Mouse (Mus musculus): ENCODE data around the gene Col25a1. TPM values are rescaled to one million over a fixed set of nuclear protein-coding genes. Genes with fewer than 3 reads are reported as not detected.

Gene Col25a1
- polyA plus RNA-seq, 1 experiment = 24.7 TPM

DNA sequence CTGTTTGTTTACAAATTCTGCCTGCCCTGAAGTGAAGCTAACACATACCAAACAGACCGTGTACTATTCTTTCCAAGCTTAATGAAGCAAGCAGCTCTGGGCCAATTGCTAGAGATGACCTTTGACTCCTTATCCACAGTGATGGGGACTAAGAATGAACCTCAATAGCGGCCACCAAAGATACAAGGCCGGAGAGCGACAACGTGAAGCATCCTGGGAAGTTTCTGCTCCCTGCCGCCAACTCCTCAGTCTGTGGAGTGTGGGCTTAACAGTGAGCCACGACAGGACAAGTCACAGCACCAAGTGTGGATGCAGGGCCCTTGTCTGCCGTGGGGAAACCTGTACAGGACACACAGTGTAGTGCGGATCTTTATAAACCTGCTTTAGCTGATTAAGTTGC, 247.3 kb downstream of the Col25a1 start:
- no peak for DNase-seq (ENCODE audit: low spot score)

DNA sequence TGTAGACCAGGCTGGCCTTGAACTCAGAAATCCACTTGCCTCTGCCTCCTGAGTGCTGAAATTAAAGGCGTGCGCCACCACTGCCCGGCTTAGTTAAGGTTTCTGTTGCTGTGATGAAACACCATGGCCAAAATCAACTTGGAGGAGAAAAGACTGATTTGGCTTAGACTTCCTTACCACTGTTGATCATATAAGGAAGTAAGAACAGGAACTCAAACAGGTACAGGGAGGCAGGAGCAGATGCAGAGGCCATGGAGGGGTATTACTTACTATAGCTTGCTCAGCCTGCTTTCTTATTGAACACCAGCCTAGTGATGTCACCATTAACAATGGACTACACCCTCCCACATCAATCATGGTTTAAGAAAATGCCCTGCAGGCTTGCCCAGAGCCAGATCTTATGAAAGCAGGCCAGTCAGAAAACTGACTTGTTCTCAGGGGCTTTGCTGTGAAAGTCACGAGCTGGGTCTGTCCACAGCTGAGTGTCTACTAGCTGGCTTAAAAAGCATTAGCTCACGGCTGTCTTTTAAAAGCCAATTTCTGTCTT, 249.1 kb downstream of the Col25a1 start:
- no peak for DNase-seq (ENCODE audit: low spot score)

DNA sequence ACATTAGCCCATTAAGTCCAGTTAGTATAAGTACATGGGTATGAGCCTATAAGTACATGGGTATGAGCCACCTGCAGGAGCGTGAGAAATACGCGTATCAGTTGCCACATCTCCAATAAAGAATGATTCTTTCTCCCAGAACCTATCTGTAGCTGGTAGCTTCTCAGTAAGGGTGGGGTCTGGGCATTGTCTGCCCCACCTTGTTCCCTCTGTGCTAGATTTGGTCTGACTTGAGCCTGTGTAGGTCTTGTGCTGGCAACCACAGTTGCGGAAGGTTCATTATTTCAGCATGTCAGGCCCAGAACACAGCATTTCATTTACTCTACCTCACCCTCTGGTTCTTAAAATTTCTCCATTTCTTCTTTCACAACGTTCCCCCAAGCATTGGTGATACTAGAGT, 250.4 kb downstream of the Col25a1 start:
- no peak for DNase-seq (ENCODE audit: low spot score)

DNA sequence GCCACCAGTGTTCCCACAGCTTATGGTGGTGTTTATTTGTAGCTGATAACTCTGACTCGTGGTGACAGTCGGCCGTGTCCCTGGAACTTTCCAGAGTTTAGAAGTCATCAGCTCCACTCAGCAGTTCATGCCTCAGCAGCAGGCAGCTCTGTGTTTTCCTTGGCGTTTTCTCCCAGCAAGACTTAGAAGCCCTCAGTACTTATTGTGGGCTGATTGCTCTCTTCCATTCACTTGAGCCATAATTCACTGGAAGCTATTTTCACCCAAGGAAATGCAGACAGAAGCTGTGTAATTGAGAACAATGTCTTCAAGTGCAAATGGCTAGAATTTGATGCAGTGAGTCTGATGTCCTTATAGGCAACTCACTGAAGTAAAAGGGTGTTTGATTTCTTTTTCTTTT, 254.6 kb downstream of the Col25a1 start:
- DNase-seq (ENCODE audit: low spot score) = no peak

DNA sequence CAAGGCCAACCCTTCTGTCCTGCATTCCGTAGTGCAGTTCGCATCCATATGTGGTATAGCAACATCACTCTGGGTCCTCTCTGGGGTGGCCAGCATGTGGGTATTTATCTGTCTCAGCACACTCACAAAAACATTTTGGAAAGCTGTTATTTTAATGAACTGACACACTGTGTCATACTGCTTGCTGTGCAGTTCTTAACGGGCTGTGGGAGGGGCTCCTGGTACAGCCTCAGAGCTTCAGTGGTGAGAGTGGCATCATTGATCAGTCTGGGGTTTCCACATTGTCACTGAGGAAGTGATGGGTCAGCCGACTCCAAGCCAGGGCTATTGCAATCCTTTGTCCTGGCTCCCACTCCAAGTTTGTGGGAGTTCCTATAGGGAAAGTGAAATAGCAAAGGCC, 255.9 kb downstream of the Col25a1 start:
- DNase-seq (ENCODE audit: low spot score) = no peak

DNA sequence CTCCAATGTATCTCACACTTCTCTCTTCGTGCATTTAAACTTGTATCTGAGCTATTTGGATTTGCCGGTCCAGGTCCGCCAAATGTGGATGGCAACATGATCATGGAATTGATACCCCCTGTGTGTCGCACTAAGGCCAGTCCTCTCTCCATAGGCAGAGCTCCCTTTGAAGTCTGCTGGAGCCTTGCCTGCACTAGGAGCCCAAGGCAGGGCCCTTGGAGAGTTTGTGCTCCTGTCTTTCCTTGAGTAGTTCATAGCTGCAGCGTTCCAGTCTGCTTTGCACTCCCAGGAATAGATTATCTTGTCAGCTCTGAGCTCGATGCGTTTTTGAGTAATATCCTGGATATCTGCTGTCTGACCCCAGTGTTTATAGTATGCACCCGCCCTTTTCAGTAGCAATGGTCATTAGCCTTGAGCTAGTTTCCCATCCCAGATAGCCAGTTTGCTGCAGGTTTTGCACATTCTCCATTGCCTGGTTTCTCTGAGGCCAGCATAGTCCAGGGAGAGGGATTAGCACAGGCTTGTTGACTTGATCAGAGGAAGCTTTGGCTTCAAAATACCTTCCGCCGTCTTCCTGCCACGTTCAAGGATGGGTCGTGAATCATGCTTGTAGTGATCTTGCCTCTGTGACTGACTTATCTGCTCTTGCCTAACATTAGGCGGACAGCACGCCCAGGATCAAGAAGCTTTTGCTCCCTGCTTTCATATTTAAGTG, 258.1 kb downstream of the Col25a1 start:
- no peak for DNase-seq (ENCODE audit: low spot score)

DNA sequence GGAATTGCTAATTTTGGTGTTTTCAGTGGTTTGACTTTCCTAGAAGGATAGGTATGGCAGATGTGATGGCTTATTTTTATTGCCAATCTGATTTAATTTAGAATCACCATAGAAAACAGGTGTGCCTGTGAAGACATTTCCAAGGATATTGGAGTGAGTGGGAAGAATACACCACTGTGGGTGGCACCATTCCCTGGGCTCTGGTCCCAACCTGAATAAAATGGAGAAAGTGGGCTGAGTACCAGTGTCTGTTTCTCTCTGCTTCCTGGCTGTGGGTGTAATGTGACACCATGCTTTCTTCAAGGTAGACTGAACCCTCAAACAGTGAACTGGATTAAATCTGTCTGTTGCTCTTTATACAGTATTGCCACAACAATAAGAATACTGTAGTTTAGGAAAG, 265.3 kb downstream of the Col25a1 start:
- no peak for DNase-seq (ENCODE audit: low spot score)

DNA sequence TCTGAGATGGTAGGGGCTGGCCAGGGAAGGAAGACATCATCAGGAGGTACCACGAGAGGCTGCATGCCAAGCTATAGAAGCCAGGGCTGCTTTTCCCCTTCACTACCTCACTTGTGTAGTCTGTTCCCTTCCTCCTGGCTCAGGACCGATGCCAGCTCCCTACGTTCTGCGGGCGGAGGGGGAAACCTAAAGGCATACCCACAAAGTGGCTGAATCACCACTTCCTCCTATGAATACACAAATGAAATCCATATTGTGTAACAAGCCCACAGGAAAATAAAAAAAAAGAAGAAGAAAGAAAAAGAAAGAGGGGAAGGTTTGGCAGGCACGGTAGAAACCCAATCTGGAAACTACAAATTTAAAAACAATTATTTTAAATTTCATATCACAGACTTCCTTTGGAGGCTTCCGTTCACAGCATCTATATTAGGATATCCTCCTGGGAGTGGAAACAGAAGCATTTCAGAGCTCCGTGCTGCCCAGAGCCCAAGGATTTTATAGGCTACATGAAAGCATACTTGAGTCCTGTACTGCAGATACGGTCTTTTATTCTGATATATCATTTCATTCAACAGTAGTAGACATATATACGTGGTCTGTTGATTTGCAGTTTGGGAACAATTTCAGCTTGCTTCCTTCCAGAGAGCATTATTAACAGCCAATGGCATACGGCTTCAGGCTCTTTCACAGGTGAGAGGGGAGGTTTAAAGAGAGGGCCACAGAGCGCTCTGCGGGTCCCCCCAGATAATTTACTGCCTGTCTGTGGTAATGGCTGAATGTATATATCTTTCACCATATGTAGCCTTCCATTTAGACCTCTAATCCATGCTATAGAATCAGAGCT, 269.6 kb downstream of the Col25a1 start:
- DNase-seq (ENCODE audit: low spot score) = no peak

DNA sequence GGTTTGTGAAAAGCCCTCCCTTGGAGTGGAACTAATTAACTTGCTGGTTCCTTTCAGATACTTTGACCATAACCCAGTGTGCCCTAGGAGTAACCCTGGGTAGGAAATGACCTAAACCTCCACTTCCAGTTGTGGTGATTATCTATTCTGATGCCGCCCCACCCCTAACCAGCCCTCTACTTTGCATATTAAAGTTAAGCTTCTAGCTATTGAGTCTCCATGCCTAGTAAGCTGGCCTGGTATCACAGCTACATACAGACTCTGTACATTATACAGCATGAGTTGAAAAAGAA, 270.2 kb downstream of the Col25a1 start:
- no peak for DNase-seq (ENCODE audit: low spot score)

DNA sequence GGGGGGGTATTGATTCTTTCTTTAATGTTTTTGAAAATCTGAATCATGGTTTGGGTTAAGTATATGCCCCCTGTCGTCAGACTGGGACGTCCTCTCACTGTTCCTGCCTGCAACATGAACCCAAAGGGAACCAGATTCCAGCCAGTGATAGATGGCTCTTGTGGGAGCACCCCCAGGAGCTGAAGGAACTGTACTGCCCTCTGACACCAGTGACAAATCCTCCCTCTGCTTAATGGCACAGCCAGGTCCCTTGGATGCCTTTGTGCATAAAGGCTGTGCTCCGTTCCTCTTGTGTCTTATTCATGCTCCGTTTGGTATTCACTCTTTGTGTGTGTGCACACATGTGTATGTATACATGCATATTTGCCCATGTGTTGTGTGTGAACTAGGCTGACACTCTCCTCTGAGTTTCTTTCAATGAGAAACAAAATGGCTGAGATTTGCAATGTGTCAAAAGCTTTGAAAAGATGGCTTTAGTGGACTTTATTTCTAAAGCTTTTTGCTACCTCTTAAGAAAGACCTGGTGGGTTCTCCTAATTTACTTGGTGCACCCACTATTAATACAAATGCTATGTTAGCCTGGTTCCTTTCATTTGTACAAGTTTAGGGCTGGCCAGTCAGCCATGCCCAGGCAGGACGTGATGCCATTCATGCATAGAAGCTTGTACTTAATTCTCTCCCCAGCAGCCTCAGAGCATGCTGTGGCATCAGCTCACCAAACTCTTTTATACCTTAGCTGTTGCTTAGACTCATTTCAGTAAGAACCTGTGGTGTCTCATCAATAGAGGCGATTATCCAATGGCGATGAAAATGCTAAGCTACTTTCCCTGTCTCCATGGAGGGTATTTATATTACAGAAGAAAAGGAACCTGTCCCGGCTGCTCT, 273.5 kb downstream of the Col25a1 start:
- no peak for DNase-seq (ENCODE audit: low spot score)

DNA sequence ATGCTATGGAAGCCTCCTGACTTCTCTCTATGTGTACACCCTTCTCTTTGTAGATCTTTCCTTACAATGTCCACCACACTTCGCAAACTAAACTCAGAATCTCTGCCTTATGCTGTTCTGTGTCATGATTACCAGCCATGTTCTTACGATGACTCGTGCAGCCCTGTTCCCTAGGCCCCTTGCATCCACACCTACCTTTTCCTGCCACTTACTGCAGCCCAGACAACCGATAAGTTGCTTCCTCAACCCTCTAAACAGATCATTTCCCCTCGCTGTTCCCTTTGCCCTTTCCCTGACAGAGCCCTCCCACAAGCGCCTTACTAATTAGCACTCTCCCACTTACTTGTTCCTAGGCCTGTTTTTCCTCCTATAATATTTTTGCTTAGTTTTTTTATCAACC, 275.9 kb downstream of the Col25a1 start:
- DNase-seq (ENCODE audit: low spot score) = no peak

DNA sequence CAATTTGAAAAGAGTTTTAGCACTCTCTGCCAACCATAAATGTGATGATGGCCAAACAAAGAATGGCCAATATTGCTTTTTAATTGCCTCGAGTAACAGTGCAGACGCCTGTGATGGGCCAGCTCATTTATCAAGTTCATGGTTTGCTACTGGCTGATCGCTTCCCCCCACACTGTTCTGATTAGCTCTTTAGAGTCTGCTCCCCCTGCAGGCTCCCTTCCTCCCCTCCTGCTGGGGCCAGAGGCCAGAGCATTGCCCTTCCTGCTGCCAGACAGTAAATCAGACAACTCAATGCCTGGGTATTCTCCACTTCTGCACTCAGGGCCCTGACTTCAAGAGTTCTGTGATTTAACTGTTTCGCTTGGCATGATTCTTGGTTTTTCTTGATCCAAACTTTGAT, 281.9 kb downstream of the Col25a1 start:
- no peak for DNase-seq (ENCODE audit: low spot score)

DNA sequence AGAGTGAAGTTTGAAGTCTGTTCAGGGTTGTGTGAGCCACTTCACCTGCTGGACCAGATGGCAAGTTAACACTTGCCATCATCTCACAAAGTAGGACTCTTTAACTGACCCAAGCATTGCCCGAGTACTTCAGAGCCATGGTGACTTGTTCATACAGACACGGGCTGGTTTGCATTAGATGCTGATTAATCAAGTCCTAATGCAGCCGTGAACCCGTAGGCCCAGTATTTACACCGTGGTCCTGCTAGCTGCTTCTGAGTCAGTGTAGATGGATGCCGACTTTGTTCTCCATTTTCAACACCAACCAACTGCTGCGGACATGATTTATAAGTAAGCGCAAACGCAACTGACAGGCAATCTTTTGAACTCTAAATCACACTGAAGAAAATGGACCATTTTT, 287.6 kb downstream of the Col25a1 start:
- DNase-seq (ENCODE audit: low spot score) = no peak

DNA sequence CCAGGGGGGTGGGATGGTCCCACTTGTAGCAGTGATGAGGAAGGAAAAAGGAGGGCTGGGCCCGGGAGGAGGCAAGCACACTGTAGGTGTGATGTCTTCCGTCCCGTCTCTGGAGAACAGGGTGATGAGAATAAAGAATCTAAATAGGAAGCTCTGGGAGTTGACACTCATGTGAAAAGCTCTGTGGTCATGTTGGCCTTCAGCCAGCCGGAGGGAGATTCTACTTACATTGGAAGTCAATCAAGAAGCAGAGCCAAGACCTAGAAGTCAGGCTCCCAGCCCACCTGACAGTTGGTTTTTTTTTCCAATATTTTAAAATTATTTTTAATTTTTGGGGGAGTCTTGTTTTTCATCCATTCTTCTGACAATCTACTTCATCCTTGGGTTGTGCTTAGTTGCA, 297.5 kb downstream of the Col25a1 start:
- DNase-seq (ENCODE audit: low spot score) = no peak

DNA sequence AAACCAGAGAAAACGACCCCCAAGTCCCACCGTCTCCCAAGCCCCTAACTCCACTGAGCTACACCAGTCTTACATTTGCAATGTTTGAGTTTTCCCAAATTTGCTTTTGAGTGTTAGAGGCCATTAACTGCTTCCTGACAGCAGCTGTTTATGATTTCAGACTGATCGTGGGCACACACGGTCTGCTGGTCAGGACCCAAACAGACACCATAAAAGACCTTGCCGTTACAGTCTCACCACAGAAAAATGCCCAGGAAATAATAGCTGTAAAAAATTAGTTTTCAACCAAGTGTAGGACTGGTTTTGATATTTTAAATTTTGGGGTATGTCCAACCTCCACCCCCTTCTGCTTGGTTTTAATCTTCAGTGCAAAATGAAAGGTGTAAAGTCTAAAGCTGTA, 298.8 kb downstream of the Col25a1 start:
- DNase-seq (ENCODE audit: low spot score) = no peak

DNA sequence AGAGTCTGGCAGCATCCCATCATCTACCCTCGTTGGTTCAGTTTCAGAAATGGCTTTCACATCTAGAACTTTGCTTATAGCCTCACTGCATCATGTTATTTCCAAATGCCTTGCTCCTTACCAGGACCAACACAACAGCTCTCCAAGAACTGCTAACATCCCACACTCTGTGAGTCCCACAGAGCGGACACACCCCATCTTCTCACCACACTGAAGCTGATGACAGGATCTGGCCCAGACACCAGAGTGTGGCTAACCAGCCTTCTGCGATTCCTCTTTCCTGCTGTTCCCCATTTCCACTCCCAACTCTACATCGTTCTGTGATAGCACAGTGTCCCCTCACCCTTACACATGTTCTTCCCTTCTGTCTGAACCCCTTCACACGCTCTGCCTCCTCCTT, 301.5 kb downstream of the Col25a1 start:
- DNase-seq (ENCODE audit: low spot score) = no peak

DNA sequence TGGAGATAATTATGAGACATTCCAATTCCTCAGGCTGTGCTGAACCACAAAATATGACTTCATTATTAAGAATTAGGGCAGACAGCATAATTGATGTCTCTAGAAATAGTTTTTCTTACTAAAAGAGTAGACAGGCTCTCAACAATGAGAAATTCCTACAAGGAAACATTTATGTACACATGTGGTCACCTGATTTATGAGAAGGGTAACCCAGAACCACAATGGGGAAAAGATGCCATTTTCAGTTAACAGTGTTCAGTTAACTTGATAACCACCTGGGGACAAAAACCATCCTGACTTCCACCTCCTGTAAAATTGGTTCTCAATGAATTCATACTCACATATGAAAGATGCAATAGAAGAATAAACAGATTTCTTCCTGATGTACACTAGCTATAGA, 305.7 kb downstream of the Col25a1 start:
- no peak for DNase-seq (ENCODE audit: low spot score)

DNA sequence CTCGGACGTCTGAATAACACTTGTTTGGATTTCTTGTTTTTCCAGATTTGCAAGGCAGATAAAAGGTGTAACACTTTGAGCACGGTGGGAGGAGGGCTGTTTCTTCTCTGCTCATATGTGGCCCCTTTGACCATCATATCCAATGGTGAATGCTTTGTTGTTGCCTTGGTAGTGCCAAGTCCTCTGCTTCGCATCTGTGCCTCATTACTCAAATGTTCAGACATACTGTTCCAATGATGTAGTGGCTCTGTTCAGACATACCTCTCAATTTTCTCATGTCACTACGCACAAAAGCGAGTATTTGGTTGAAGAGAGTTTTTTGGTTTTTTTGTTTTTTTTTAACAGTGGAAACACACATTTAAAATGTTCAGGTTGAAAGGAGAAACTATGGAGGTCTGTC, 308.5 kb downstream of the Col25a1 start:
- DNase-seq (ENCODE audit: low spot score) = no peak

DNA sequence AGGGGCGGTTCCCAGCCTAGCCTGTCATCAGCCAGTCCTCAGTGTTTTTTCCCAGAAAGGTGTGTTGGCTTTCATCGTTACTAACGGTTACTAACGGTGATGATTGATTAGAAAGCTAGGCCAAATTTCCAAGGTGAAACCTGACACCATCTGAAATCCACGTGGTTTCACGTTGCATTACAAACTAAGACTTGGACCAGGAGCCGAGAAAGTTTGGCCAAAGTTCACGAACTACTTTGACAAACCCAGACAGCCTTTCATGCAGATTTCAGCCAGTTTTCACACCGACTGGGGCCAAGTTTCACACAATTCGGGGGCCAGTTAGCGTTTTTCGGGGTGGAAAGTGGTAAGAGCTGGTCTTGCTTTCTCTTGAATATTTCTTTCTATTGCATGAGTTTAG, 309.4 kb downstream of the Col25a1 start:
- no peak for DNase-seq (ENCODE audit: low spot score)

DNA sequence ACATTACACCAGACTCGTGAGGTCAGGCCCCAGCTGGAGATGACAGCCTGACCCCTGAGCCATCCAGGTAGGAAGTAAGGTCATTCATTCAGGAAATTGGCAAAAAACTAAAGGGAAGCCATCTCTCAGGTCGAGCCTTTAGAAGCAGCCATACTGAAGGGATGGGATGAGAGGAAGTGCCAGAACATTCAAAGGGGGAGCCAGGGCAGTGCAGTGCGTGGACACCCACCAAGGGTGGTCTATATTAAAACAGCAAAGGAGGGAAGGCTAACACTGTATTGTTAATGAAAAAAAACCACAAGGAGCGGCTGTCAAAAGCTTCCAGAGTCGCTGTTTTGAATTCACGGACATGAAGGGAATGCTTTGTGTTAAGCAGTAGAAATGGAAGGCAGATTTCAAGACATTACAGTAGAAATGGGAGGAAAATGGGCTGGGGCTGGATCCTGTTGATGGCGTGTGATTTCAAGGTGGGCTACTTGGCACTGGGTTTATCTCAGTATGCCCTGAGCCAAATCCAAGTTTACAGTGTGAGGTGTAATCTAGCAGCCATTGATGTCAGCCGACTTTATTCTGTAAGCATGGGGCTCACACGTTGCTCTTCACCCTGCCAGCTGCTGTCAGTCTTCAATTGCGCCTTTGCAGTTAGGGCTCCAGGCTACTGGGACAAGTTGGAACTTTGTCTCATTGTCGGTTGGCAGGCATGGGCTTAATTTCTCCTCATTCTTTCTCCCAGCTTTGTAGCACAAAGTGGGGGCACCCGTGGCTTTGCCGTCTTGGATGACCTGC, 312.7 kb downstream of the Col25a1 start:
- no peak for DNase-seq (ENCODE audit: low spot score)

DNA sequence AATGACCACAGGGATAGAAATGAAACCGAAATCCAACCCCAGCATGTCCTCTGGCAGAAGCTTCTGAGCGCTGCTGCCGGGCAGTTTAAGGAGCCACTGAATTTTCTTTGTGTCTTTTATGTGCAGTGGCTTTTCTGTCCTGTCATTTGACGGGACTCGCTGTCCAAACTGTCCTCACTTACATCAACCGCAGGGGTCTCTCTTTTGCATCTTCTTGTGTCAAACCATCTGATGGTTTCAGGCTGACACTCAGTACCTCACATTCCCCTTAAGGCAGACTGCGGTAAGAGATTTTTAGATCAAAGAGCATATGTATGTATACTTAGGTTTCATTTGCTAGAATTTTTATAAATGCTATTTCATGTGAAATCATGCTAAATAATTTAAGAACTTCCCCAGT, 318.6 kb downstream of the Col25a1 start:
- no peak for DNase-seq (ENCODE audit: low spot score)

DNA sequence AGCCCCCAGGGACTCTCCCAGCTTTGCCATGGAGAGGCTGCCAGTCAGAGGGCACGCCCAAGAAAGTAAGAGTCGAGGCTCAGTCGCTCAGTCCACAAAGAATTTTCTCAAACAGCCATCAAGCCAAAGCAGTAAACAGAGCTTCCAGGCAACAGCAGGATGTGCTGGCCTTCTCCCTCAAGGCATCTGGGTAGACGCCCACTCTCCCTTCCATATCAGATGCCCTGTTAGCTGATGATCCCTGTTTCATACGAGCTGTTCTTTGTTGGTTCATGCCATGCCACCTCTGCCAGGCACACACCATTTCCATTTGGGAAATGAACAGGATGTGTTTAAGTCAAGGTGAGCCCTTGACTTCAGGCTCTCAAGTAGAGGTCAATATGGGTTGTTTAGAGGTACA, 334.1 kb downstream of the Col25a1 start:
- no peak for DNase-seq (ENCODE audit: low spot score)

Measured in urinary bladder, adult 2 months (tissue).